Mouse (Mus musculus): ENCODE results near the gene Fto.

DNA sequence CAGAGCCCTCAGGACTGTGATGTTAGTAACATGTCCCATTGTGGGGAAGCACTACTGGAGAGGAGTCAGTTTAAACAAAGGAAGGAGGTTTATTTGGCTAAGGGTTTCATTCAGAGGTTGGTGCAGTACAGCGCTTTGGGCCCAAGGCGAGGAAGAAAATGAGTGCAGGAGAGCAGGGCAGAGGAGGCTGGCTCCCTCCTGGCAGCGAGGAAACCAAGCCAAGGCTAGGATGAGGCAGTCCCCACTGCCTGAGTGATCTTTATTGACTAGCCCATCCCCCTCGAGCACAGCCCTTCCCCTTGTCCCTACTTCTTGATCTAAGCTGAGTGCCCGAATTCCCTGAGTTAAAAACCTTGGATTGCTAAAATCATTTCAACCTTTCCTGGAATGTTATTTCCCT, 189.5 kb downstream of the Fto start:
- no peak for TF ChIP-seq CTCF (IDR thresholded peaks at IDR 0.05; ENCODE audit: low read depth)
- no peak for TF ChIP-seq EP300 (IDR thresholded peaks at IDR 0.05; ENCODE audit: low read depth)
